Mouse (Mus musculus) CD4-positive helper T cell, adult 2 months (primary cell): ENCODE data around the gene Kdm2a.

Experiments used
- DNase-seq: peaks from one replicate; pipeline ENCODE4 v3.0.0-alpha.2; 2012; ENCODE audit warnings: low read depth, missing footprints, low spot score

Kdm2a gene

DNA sequence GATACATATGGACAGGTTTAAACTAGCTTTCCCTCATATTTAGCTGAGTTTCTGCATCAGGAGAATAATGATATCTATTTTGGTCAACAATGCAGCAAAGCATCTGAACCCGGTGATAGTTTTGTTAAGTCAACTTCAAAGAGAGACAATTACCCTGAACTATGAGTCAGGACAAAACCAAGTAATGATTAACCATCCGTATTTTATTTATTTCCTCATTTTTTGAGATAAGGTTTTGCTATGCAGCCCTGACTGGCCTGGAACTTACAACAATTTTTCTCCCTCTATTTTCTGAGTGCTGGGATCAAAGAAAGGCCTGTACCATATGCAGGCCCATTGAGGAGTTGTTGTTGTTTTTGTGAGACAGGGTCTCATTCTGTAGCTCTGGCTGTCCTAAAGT, 67.5 kb downstream of the Kdm2a start:
- DNase-seq = no peak

- DNase-seq = no peak
Observed at GRCm38 (mm10) chr19:4328737-4329304, 69.3 kb downstream of the Kdm2a start.

GRCm38 (mm10) chr19:4326881-4327280, 71.2 kb downstream of the Kdm2a start:
- DNase-seq = no peak

GRCm38 (mm10) chr19:4326106-4326505, 72.0 kb downstream of the Kdm2a start:
- DNase-seq = no peak

DNA sequence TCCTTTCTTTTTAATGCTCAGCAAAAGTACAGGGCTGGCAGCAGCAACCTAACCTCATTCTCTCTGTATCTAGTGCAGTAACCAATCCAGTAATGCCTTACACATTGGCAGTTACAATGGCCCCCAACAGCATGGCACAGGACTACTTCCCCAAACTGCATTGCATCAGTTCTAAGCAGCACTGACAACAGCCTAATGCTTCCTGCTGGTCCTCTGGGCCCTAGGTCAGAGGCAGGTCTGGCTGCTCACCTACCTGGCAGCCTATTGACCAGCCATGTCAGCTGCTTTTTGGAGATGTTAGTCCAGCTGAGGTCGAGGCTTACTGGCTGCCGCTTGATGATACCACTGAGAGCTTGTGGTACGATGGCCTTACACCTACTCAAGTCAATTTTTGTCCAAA, 76.0 kb downstream of the Kdm2a start:
- no peak for DNase-seq

DNA sequence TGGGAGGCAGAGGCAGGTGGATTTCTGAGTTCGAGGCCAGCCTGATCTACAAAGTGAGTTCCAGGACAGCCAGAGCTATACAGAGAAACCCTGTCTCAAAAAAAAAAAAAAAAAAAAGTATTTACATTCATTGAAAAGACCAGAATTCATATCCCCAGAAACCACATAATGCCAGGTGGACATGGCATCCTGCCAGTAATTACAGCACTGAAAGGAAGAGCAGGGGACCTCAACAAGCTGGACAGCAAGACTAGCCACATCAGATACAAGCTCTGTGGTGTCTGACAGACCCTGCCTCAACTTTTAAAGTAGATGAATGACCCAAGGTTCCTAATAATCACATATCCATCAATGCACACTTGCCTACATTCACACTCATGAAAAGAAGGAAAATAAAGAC, 76.5 kb downstream of the Kdm2a start:
- DNase-seq = no peak

- DNase-seq = no peak
Observed at GRCm38 (mm10) chr19:4319272-4319671, 78.8 kb downstream of the Kdm2a start.

DNA sequence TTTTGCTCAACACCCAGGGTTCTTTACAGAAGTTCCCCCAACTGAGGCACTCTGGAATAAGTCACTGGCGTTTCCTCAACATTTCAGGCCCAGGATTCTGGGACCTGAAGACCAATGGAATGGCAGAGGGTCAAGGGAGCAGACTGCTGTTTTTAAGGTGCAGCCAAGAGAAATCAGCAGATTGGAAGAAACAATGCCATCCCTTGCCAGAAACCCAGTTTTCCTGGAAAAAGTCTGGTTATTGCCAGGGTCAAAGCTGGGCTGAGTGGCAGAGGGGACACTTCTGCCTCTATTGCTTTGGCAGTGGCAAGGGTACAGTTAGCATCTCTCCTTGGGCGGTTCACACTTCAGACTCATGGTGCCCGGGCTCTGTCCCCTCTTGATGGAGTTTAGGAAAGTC, 80.9 kb downstream of the Kdm2a start:
- DNase-seq = no peak

DNA sequence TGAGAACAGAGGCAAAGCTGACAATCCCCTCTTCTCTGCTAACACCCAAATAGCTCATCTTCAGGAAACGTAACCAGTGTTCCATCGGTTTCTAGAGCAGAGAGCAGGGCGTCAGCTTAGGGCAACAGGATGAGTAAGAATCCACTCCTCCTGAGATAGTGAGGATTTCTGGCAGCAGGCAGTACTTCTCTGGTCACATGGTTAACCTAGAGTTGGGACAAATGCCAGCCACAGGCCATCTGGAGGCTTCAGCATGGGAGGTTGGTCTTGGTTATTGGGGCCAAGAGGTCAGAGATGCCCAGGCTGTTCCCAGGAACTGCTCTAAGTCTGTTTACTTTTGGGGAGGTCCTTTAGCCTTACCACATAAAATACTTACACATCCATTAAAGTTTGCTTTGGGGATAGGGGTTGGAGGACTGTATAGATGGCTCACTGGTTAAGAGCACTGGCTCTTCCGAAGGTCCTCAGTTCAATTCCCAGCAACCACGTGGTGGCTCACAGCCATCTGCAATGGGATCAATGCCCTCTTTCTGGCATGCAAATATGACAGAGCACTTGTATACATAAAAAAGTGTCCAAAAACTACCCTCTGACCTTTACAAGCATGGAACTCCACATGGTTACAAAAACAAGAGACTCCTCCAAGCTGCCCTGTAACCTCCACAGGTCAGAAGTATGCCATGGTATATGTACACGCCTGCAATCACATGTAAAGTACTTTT, 82.7 kb downstream of the Kdm2a start:
- DNase-seq = no peak

- DNase-seq = peak; percentile 85
Observed at GRCm38 (mm10) chr19:4309776-4310185, 88.3 kb downstream of the Kdm2a start.

DNA sequence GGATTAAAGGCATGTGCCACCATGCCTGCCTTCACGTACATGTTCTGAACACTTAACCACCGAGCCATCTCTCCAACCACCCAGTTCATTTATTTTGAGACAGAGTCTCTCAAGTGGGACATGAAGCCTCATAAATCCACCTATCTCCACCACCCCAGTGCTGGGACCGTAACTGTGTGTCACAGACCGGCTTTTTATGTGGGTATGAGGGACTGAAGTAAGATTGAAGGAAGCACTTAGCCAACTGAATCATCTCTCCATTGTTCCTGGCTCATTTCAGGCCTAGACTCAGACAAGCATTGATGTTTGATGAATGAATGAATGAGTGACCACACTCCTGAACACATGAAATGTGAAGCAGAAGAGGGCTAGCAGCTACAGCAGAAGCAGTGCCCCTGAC, 88.8 kb downstream of the Kdm2a start:
- no peak for DNase-seq

DNA sequence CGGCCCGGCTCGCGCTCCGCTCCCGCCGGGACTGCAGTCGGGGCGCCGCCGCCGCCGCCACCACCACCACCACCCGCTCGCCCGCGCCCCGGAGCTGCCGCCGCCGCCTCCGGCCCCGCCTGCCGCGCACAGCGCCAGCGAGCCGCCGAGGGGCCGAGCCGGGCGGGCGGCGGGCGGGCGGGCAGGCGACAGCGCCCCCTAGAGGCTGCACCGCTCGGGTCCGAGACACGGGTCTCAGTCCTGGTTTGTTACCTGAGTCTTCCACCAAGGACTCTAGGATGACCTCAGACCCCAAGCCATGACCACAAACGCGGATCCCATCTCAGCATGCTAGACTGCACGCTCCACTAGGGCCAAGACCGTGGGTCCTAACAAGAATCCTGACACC, 91.9 kb downstream of the Kdm2a start, which contains the start of gene Grk2:
Grk2 (minus strand) TSS at position 33 of the 388 bp plus-strand sequence.
- DNase-seq = peak; percentile 80

- peak; percentile 72 for DNase-seq
Observed at GRCm38 (mm10) chr19:4305491-4306189, 92.4 kb downstream of the Kdm2a start.

- DNase-seq = peak; percentile 76
Observed at GRCm38 (mm10) chr19:4304871-4305321, 93.2 kb downstream of the Kdm2a start.

- peak; percentile 68 for DNase-seq
Observed at GRCm38 (mm10) chr19:4304251-4304821, 93.7 kb downstream of the Kdm2a start.

- DNase-seq = peak; percentile 17
Observed at GRCm38 (mm10) chr19:4303640-4303995, 94.5 kb downstream of the Kdm2a start.

GRCm38 (mm10) chr19:4302936-4303639, 95.0 kb downstream of the Kdm2a start:
- DNase-seq = peak; percentile 39

DNA sequence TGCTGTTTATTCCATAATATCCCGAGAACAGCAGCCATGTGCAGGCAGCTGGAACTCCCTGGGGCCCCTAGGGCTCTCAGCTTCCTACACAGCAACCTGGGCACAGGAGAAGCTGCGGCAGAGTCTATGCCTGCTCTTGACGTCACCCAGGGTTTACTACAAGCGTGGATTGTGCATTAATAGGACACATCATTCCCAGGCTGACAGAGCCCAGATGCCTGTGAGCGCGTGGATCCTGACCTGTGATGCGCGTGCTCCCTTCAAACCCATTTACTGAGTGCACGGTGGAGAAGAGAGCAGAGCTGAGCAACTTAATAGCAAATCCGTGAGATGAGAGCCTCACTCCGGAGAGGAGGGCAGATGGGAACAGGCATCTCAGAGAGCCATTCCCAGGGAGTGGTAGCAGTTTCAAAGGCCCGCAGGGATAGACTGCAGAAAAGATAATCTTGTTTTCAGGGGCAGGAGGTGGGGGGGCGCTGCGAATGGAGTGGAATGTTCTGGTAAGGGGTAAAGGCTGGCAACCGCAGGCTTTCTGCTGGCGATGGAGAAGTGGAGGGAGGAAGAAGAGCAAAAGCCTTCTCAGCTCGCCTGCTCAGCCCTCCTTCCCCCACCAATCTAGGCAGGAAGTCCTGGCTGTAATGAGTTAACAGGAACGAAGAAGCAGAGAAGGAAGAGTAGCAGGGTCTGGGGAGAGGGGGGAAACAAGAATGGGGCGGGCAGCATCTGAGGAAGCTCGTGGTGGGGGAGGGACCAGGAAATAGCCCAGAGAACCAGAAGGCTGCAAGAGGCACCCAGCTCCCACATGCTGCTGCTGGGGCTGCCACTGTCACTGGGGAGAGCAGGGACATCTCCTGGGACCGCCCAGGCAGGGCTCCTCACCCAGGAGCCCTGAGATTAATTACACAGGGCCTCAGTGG, 96.1 kb downstream of the Kdm2a start:
- DNase-seq = peak; percentile 84

DNA sequence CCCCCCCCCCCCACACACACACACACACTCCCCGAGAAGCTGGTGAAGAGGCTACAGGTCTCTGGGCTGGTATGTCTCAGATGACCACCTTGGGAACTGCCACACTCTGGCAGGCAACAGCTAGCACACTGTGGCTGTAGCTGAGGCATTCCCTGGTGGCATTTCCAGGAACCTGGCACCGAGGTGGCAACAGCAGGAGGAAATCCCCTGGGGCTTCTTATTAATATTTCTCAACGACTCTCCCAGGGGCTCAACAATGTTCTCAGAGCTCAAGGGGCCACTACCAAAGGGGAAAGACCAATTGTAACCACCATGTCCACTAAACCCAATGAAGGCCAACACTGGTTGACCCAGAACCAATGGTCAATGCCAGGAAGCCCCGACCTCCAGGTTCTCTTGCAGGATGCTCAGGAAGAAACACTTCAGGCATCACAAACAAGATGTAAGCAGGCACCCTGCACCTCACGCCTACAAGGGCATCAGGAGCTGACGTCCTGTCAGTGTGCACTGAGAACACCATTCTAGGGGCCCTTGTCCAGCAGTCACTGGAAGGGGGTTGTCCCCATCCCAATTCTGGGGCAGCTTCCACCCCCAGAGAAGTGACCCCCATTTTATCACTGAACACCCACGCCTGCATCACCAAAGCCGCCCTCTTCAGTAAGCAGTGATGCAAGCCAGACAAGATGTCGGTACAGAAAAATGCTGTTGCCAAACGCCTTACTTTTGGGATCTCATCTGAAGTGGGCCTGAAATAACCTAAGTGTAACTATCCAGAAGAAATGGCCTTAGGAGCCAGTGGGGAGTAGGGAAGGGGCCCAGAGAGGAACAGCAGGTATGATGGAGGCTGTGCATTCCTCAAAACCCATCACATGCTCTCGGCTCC, 97.0 kb downstream of the Kdm2a start:
- DNase-seq = peak; percentile 41

- DNase-seq = peak; percentile 94
Observed at GRCm38 (mm10) chr19:4300271-4300704, 97.8 kb downstream of the Kdm2a start.
